Mouse (Mus musculus) embryo, embryonic 9.5 days (tissue): ENCODE measurements around the gene Gm14139.
A peak's percentile ranks its signal among the peaks of the same experiment; 100 is the strongest.
"Not testable (repeated sequence)": the region's sequence is repeated elsewhere in the genome, so short reads cannot be mapped to it uniquely, and the experiment has no call there.

Experiments
- DNase-seq: peaks from one replicate; pipeline ENCODE4 v3.0.0-alpha.2; 2017; ENCODE audit errors: extremely low spot score

The Gm14139 gene

GRCm38 (mm10) chr2:150181570-150181999, at the start of gene Gm14139:
Gene Gm14139 (plus strand): TSS chr2:150181755.
- DNase-seq, result not testable (repeated sequence)

GRCm38 (mm10) chr2:150132002-150132401, 49.6 kb upstream of the Gm14139 start:
- not testable (repeated sequence) for DNase-seq

DNA sequence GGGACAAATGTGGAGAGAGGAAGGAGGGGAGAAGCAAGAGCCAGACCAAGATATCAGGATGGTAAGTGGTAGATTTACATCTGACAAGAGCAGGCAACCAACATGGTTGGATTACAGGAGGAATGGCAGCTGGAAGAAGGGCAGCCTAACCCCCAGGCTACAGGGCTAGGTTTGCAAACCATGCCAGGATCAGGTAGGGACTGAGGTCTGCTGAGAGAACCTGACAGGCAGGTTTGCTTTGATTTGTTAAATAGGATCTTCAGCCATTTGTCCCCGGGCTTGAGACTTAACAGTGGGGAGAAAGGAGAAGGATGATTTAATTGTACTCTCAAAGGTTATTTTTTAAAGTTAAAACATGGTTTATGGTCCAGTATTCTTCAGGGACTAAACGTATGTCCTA, 48.8 kb upstream of the Gm14139 start:
- no peak for DNase-seq

- peak; percentile 75 for DNase-seq
These were observed 45.1 kb upstream of the Gm14139 start, which contains the start of gene Zfp120 for GRCm38 (mm10) chr2:150136435-150136897. Gene Zfp120 (minus strand): TSS chr2:150136708.

GRCm38 (mm10) chr2:150166703-150167102, 14.9 kb upstream of the Gm14139 start:
- DNase-seq, result no peak

- DNase-seq, result no peak
These were observed 7.7 kb upstream of the Gm14139 start for GRCm38 (mm10) chr2:150173833-150174232.

- not testable (repeated sequence) for DNase-seq
These were observed 2.0 kb upstream of the Gm14139 start, which contains the start of gene Gm10770 for GRCm38 (mm10) chr2:150179579-150179978. Gene Gm10770 (minus strand): TSS chr2:150179679.

GRCm38 (mm10) chr2:150181046-150181445, 509 bp upstream of the Gm14139 start:
- not testable (repeated sequence) for DNase-seq

DNA sequence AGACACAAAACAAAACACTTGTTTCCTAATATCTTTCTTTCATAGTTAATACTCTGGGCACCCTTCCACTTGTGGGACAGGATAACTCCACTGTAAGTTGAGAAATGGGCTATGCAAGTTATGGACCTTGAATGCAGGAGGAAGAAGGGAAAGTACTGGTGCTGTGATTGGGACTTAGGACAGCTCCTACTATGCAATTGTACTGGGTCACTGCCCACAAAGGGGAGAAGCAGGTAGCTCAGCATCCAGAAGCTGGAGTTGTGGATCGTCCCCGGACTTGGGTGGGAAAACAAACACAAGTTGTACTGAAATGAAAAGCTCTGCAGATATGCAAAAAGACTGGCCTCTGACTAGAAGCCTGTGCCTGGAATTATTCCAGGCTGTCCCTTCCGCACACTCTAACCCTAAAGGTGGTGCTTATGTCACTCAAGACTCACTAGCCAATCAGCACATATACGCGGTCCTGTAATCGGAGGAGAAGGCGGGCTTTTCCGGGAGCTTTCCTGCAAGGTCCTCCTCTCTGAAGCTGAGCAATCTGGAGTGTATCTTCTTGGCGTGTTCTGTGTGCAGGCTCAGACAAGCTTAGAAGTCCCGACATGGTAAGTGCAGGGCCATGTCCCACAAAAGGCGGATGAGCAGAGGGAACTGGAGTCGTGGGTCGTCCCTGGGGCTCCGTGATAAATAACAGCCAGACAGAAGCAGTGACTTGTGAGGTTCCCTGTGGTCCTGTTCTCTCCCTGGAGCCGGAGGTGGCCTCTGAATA, 36.2 kb downstream of the Gm14139 start, which contains the start of gene Zfp937:
Gene Zfp937, plus strand, starts transcription at position 474 of the 763 bp plus-strand sequence.
- peak; percentile 58 for DNase-seq

DNA sequence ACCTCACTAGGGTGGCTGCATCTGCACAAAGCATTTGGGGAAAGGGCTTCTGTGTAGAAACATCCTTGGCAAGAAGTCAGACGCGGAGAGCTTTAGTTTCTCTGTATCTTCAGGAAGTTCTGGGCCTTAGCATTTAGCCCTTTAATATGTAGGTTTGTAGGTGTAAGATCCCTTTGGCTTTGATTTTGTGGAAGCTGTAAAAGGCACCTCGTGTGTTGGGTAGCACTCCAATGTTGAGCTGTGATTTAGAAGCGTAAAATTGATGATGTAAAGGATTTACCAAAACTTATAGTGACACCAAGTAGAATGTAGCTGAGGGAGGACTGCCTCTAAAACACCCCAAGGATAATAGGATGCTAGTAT, 36.8 kb downstream of the Gm14139 start:
- not testable (repeated sequence) for DNase-seq

- DNase-seq, result not testable (repeated sequence)
These were observed 41.7 kb downstream of the Gm14139 start for GRCm38 (mm10) chr2:150223263-150223662.
